Mouse (Mus musculus): ENCODE measurements around the gene Dnaja3. TPM values are rescaled to one million over a fixed set of nuclear protein-coding genes. Genes with fewer than 3 reads are reported as not detected.

Gene Dnaja3
- polyA plus RNA-seq, 1 experiment from 2014 or later = 57.0 TPM

DNA sequence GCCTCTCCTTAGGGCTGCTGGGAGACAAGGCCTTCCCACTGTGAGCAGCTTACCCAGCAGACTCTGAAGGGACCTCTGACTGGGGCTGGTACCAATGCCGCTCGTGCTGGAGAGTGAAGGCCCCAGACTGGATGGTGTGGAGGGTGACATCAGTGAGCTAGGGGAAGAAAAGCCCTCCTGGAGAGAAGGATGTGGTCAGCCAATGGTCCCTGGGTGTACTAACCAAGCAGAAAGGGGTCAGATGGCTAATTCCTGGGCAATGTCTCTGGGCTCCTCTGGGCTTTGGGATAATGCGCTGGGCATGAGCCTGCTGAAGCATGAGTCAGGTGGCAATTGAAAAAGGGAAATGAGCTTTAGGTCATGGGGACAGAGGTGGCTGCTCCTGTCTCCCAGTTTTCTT is 6.1 kb upstream of the Dnaja3 start:
- Histone ChIP-seq H3K9me3 (ENCODE audit: control insufficient read depth, low read length) (no peaks in the 10 kb centered on the region), H3K36me3 (ENCODE audit: control insufficient read depth, insufficient read depth, low read length) (no peaks in the 10 kb centered on the region), H3K9ac (ENCODE audit: low read length) (no peak overlapping the region), H3K4me1 (ENCODE audit: control insufficient read depth, insufficient read depth, low read length) (no peaks in the 10 kb centered on the region), H3K27me3 (ENCODE audit: control insufficient read depth, insufficient read depth, low read length) (no peaks in the 10 kb centered on the region), H3K4me2 (no peak overlapping the region), H3K27ac (ENCODE audit: low read depth, low read length) (no peak overlapping the region), H3K4me3 (ENCODE audit: low read depth, low read length) (no peak overlapping the region)
- DNase-seq (ENCODE audit: low spot score, missing footprints) (no peak), ATAC-seq (ENCODE audit: low FRiP score) (no peak)
- 88% methylated on average over 3 of the region's 3 CpGs for WGBS

DNA sequence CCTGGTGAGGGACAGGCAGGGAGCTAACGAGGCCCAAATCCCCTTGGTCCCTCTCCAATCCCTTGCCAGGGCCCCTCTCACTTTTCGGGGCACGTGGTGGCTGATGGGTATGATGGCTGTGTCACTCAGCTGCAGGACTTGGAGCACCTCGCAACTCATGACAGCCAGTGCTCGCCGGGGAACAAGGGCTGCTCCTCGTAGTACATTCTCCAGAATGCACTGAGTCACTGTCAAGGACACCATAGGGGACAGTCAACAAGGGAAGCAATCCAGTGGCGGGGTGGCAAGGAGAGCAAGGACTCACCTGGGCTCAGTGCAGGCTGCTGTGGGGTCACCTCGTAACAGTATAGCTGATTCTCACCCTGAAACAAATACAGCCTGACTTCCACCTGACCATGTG is 5.1 kb upstream of the Dnaja3 start:
- H3K9me3 ChIP-seq (ENCODE audit: control insufficient read depth, low read length) = no peaks in the 10 kb centered on the region
- H3K36me3 ChIP-seq (ENCODE audit: control insufficient read depth, insufficient read depth, low read length) = no peaks in the 10 kb centered on the region
- 90% methylated on average over 9 of the region's 9 CpGs for WGBS
- no peaks in the 10 kb centered on the region for H3K4me1 ChIP-seq (ENCODE audit: control insufficient read depth, insufficient read depth, low read length)
- no peak overlapping the region for H3K27ac ChIP-seq (ENCODE audit: low read depth, low read length)
- H3K9ac ChIP-seq (ENCODE audit: low read length) = no peak overlapping the region
- no peak overlapping the region for H3K4me3 ChIP-seq (ENCODE audit: low read depth, low read length)
- H3K27me3 ChIP-seq (ENCODE audit: control insufficient read depth, insufficient read depth, low read length) = no peaks in the 10 kb centered on the region
- ATAC-seq (ENCODE audit: low FRiP score) (no peak), DNase-seq (ENCODE audit: low spot score, missing footprints) (no peak)
- no peak overlapping the region for H3K4me2 ChIP-seq

DNA sequence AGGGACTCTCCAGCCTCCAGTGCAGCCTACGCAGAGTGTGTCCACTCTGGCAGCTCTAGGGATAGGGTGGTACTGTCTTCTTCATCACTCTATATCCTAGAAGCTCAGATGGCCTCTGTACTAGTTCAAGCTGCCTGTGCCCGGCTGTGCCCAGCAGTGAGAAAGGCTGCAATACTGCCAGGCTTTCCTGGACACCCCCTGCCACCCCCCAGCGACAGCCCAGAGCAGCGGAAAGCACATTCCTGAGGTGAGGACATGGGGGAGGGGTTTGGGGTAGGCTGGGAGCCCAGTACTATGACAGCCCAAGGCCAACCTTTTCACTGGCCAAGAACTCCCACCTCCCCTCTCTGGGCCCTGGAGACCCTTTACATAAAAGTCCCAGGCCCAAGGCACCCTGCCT is 4.0 kb upstream of the Dnaja3 start:
- Histone ChIP-seq H3K9ac (ENCODE audit: low read length) (no peak overlapping the region), H3K36me3 (ENCODE audit: control insufficient read depth, insufficient read depth, low read length) (no peaks in the 10 kb centered on the region), H3K4me2 (no peak overlapping the region), H3K4me3 (ENCODE audit: low read depth, low read length) (no peak overlapping the region), H3K4me1 (ENCODE audit: control insufficient read depth, insufficient read depth, low read length) (peaks cover 5% of the 10 kb centered on the region), H3K27ac (ENCODE audit: low read depth, low read length) (no peak overlapping the region), H3K27me3 (ENCODE audit: control insufficient read depth, insufficient read depth, low read length) (no peaks in the 10 kb centered on the region), H3K9me3 (ENCODE audit: control insufficient read depth, low read length) (no peaks in the 10 kb centered on the region)
- 67% methylated on average over 4 of the region's 4 CpGs for WGBS
- no peak for DNase-seq (ENCODE audit: low spot score, missing footprints)
- no peak for ATAC-seq (ENCODE audit: low FRiP score)

DNA sequence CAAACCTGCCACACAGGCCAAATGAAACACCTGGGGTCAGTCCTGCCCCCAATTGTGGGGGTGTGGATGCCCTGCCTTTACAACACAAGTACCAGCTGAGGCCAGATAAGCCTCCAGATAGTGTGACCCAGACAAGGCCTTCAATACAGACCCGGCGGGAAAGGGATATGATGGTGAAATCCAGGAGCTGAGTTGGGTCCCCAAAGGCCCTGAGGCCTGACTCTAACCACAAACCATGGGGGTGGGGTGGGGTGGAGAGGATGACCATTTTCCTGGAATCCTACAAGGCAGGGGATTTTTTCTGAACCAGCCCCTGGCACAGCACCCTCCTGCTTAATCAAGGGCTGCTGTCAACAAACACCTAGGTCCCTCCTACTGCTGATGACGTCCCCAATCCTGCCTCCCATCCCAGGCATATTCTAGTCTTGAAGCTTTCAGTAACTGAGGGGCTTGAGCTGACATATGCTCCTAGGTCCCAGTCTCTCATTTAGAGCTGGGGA is 848 bp upstream of the Dnaja3 start:
- Histone ChIP-seq H3K4me1 (ENCODE audit: control insufficient read depth, insufficient read depth, low read length) (peaks cover 12% of the 10 kb centered on the region), H3K36me3 (ENCODE audit: control insufficient read depth, insufficient read depth, low read length) (no peaks in the 10 kb centered on the region), H3K9ac (ENCODE audit: low read length) (no peak overlapping the region), H3K4me3 (ENCODE audit: low read depth, low read length) (no peak overlapping the region), H3K27me3 (ENCODE audit: control insufficient read depth, insufficient read depth, low read length) (no peaks in the 10 kb centered on the region), H3K27ac (ENCODE audit: low read depth, low read length) (no peak overlapping the region), H3K4me2 (no peak overlapping the region), H3K9me3 (ENCODE audit: control insufficient read depth, low read length) (no peaks in the 10 kb centered on the region)
- WGBS = 90% methylated on average over 3 of the region's 3 CpGs
- ATAC-seq (ENCODE audit: low FRiP score) (no peak), DNase-seq (ENCODE audit: low spot score, missing footprints) (no peak)

- Histone ChIP-seq H3K9ac (ENCODE audit: low read length) (peak overlapping the region; percentile 64), H3K4me3 (ENCODE audit: low read depth, low read length) (peak overlapping the region; percentile 45), H3K36me3 (ENCODE audit: control insufficient read depth, insufficient read depth, low read length) (no peaks in the 10 kb centered on the region), H3K4me2 (peak overlapping the region; percentile 68), H3K4me1 (ENCODE audit: control insufficient read depth, insufficient read depth, low read length) (peaks cover 12% of the 10 kb centered on the region), H3K27ac (ENCODE audit: low read depth, low read length) (0 out of 2 replicates have a peak overlapping the region, but pooled peaks have one; percentile 9), H3K9me3 (ENCODE audit: control insufficient read depth, low read length) (no peaks in the 10 kb centered on the region), H3K27me3 (ENCODE audit: control insufficient read depth, insufficient read depth, low read length) (no peaks in the 10 kb centered on the region)
- WGBS = 13% methylated on average over 17 of the region's 17 CpGs
- no peak for DNase-seq (ENCODE audit: low spot score, missing footprints)
- ATAC-seq (ENCODE audit: low FRiP score) = 0 out of 2 replicates have a peak, but pooled peaks have one; percentile 10
Observed at GRCm38 (mm10) chr16:4640267-4641005, 647 bp downstream of the Dnaja3 start.

DNA sequence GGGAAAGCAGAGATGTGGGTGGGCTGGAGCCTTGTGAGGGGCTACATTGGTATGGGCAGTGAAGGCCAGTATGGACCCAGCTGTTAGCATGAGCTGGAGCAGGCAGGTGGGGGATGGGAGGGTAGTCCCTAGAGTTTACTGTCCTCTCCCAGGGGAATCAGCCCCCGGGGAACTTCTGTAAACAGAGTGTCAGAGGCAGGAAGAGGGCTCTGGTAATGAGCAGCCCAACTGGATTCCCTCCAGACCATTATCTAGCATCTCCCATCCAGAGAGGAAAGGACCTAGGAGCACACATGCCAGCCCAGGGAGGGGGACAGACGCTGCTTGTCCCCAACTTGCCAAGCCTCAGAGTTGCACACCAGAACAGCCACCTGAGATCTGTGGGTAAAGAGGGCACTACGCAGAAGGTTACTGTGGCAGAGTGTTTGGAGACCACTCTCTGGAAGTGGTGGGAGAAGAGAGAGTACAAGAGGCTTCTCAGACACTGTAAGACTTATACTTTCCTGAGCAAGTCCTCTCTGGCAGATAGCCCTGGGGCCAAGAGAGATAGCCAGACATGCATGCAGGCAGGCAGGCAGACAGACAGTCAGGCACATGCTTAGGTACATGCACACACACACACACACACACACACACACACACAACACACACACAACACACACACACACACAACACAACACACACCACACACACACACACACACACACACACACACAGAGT is 1.5 kb downstream of the Dnaja3 start:
- Histone ChIP-seq H3K27me3 (ENCODE audit: control insufficient read depth, insufficient read depth, low read length) (no peaks in the 10 kb centered on the region), H3K4me3 (ENCODE audit: low read depth, low read length) (no peak overlapping the region), H3K9ac (ENCODE audit: low read length) (peak overlapping the region; percentile 64; the same call in 1 of the 2 replicates), H3K36me3 (ENCODE audit: control insufficient read depth, insufficient read depth, low read length) (no peaks in the 10 kb centered on the region), H3K4me1 (ENCODE audit: control insufficient read depth, insufficient read depth, low read length) (peaks cover 12% of the 10 kb centered on the region), H3K9me3 (ENCODE audit: control insufficient read depth, low read length) (no peaks in the 10 kb centered on the region), H3K4me2 (peak overlapping the region; percentile 68), H3K27ac (ENCODE audit: low read depth, low read length) (no peak overlapping the region)
- WGBS = 57% methylated on average over 3 of the region's 3 CpGs
- DNase-seq (ENCODE audit: low spot score, missing footprints) (no peak), ATAC-seq (ENCODE audit: low FRiP score) (no peak)

- no peak overlapping the region; the same call in 1 of the 2 replicates for H3K27ac ChIP-seq (ENCODE audit: low read depth, low read length)
- WGBS = 40% methylated on average over 13 of the region's 13 CpGs
- H3K36me3 ChIP-seq (ENCODE audit: control insufficient read depth, insufficient read depth, low read length) = no peaks in the 10 kb centered on the region; the same call in 1 of the 2 replicates
- H3K9me3 ChIP-seq (ENCODE audit: control insufficient read depth, low read length) = no peaks in the 10 kb centered on the region
- H3K27me3 ChIP-seq (ENCODE audit: control insufficient read depth, insufficient read depth, low read length) = no peaks in the 10 kb centered on the region
- H3K4me2 ChIP-seq = no peak overlapping the region; the same call in 1 of the 2 replicates
- no peak for DNase-seq (ENCODE audit: low spot score, missing footprints)
- peaks cover 12% of the 10 kb centered on the region for H3K4me1 ChIP-seq (ENCODE audit: control insufficient read depth, insufficient read depth, low read length)
- no peak overlapping the region; the same call in 1 of the 2 replicates for H3K9ac ChIP-seq (ENCODE audit: low read length)
- no peak overlapping the region for H3K4me3 ChIP-seq (ENCODE audit: low read depth, low read length)
- ATAC-seq (ENCODE audit: low FRiP score) = no peak
Observed at GRCm38 (mm10) chr16:4642190-4642589, 2.4 kb downstream of the Dnaja3 start.

DNA sequence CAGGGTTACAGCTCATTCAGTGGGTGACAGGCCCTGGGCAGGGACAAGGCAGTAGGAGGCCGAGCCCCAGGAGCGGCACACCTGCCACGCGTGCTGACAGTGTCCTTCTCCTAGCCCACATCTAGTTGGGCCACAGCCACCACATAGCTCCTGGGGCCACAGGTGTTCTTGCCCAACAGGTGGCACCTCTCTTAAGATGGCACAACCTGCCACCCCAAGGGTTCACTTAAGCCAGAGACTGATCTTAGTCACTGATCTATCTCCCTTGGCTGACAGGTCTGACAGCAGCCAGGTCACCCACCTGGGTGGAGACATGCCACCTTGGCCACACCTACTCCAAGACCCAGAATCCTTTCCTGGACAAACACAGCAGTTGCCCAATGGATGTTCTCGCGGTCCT is 3.1 kb downstream of the Dnaja3 start:
- Histone ChIP-seq H3K36me3 (ENCODE audit: control insufficient read depth, insufficient read depth, low read length) (no peaks in the 10 kb centered on the region; the same call in 1 of the 2 replicates), H3K4me2 (no peak overlapping the region), H3K27me3 (ENCODE audit: control insufficient read depth, insufficient read depth, low read length) (no peaks in the 10 kb centered on the region), H3K9me3 (ENCODE audit: control insufficient read depth, low read length) (no peaks in the 10 kb centered on the region), H3K4me1 (ENCODE audit: control insufficient read depth, insufficient read depth, low read length) (peaks cover 12% of the 10 kb centered on the region), H3K4me3 (ENCODE audit: low read depth, low read length) (no peak overlapping the region), H3K9ac (ENCODE audit: low read length) (no peak overlapping the region), H3K27ac (ENCODE audit: low read depth, low read length) (no peak overlapping the region)
- ATAC-seq (ENCODE audit: low FRiP score) = no peak
- no peak for DNase-seq (ENCODE audit: low spot score, missing footprints)
- WGBS = 84% methylated on average over 6 of the region's 6 CpGs

Data from midbrain, embryonic 11.5 days (tissue).